Mouse (Mus musculus) retina, postnatal 1 day (tissue): ENCODE measurements at regions not wholly inside any gene's neighbourhood (a gene's known extent, or its start where the extent isn't known, plus 50 kb on each side); places are given as distances from the start of the nearest gene placed in this dataset.

Source experiments
- DNase-seq: peaks from one replicate; pipeline ENCODE4 v3.0.0-alpha.2; 2012

- DNase-seq, result no peak
These were observed 227.7 kb downstream of the Mef2c start for GRCm38 (mm10) chr13:83731481-83732006.

- DNase-seq, result peak; percentile 96
These were observed 228.7 kb downstream of the Mef2c start for GRCm38 (mm10) chr13:83732283-83733121.

GRCm38 (mm10) chr13:83733231-83733990 lies 229.6 kb downstream of the Mef2c start:
- peak; percentile 66 for DNase-seq

GRCm38 (mm10) chr13:83733991-83734610 lies 230.3 kb downstream of the Mef2c start:
- DNase-seq, result no peak

- DNase-seq, result no peak
These were observed 230.8 kb downstream of the Mef2c start for GRCm38 (mm10) chr13:83734656-83735055.

- DNase-seq, result no peak
These were observed 231.3 kb downstream of the Mef2c start for GRCm38 (mm10) chr13:83735101-83735500.

GRCm38 (mm10) chr13:83735631-83736475 lies 232.0 kb downstream of the Mef2c start:
- DNase-seq, result peak; percentile 88

GRCm38 (mm10) chr13:83737031-83737825 lies 233.4 kb downstream of the Mef2c start:
- DNase-seq, result peak; percentile 56

GRCm38 (mm10) chr13:83737826-83738527 lies 234.1 kb downstream of the Mef2c start:
- peak; percentile 77 for DNase-seq

- peak; percentile 72 for DNase-seq
These were observed 234.7 kb downstream of the Mef2c start for GRCm38 (mm10) chr13:83738528-83738981.

- no peak for DNase-seq
These were observed 235.3 kb downstream of the Mef2c start for GRCm38 (mm10) chr13:83739131-83739530.

GRCm38 (mm10) chr13:83739541-83740061 lies 235.8 kb downstream of the Mef2c start:
- DNase-seq, result peak; percentile 96

GRCm38 (mm10) chr13:83740101-83740500 lies 236.3 kb downstream of the Mef2c start:
- DNase-seq, result no peak

GRCm38 (mm10) chr13:83740771-83741170 lies 236.9 kb downstream of the Mef2c start:
- peak; percentile 41 for DNase-seq

GRCm38 (mm10) chr13:83741591-83742021 lies 237.8 kb downstream of the Mef2c start:
- DNase-seq, result peak; percentile 89

- no peak for DNase-seq
These were observed 238.3 kb downstream of the Mef2c start for GRCm38 (mm10) chr13:83742102-83742501.

GRCm38 (mm10) chr13:83742546-83742945 lies 238.7 kb downstream of the Mef2c start:
- no peak for DNase-seq

GRCm38 (mm10) chr13:83743381-83743780 lies 239.5 kb downstream of the Mef2c start:
- DNase-seq, result peak; percentile 43

- DNase-seq, result peak; percentile 78
These were observed 240.4 kb downstream of the Mef2c start for GRCm38 (mm10) chr13:83744110-83744752.
